Mouse (Mus musculus): ENCODE data around the gene Cabp1. TPM values are rescaled to one million over a fixed set of nuclear protein-coding genes. Genes with fewer than 3 reads are reported as not detected.

Gene Cabp1
- not detected for polyA plus RNA-seq (2017; shearing (Covaris generic))

DNA sequence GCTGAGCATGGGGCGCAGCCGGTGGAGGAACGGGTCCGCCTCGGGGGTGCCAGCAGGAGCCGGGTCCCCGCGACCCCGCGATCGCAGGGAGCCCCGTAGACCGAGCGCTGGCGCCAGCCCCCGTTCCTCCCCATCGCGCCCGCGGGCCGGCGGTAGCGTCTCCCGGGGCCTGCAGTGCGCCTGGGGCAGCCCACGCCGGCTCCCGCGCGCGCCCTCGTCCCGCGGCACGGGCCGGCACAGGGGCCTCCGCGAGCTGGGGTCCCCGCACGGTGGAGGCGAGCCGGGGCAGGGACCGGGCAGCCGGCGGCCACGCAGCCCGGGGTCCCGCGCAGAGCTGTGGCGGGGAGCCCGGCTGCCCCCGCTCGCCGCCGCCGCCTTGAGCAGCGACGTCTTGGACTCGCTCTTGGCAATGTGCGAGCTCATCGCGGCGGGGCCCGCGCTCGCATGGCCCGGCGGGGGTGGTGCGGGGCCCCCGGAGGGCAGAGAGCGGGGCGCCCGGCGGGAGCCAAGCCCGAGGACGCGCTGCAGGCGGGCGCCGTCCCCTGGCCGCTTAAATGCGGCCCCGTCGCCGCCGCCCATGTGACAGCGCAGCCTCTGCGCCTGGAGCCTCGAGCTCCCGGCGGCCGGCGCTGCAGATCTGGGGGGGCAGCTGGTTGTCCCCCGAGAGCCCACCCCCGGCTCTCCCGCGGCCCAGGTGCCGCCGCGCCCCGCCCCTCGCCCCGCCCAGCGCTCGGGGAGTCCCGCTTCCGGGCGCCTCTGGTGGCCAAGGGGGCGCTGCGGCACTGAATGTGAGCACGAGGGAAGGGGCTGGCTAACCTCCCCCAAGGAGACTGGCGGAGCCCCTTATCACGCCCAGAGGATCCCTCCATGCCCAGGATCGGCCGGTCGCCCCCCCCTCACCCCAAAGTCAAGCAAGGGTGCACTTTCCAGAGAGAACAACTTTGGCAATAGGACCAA lies at the start of gene Cabp1:
Cabp1 (minus strand) TSS at position 713 of the 957 bp plus-strand sequence.

DNA sequence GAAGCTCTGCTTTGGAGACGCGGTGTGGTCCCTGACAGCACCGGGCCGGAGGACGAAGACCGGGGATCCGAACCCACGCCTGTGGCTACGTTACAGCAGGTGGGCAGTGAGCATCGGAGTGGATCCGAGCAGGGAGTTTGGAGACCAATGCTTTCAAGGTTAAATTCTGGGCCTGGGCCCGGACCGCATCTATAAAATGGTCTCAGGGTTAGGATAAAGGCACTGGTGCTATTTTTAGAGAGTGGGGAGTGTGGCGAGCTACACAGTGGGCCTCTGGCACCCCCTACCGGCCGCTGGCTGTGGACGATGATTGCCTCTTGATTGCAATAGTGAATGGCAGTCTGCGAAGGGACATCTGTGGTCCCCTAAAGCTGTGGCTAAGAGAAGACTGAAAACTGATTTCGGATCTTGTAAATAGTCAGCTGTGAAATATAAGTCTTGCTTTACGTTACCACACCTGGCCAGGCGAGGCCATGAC lies 41.6 kb upstream of the Cabp1 start, which contains the start of gene Pop5:
Pop5 (plus strand) TSS at position 51 of the 478 bp plus-strand sequence.

DNA sequence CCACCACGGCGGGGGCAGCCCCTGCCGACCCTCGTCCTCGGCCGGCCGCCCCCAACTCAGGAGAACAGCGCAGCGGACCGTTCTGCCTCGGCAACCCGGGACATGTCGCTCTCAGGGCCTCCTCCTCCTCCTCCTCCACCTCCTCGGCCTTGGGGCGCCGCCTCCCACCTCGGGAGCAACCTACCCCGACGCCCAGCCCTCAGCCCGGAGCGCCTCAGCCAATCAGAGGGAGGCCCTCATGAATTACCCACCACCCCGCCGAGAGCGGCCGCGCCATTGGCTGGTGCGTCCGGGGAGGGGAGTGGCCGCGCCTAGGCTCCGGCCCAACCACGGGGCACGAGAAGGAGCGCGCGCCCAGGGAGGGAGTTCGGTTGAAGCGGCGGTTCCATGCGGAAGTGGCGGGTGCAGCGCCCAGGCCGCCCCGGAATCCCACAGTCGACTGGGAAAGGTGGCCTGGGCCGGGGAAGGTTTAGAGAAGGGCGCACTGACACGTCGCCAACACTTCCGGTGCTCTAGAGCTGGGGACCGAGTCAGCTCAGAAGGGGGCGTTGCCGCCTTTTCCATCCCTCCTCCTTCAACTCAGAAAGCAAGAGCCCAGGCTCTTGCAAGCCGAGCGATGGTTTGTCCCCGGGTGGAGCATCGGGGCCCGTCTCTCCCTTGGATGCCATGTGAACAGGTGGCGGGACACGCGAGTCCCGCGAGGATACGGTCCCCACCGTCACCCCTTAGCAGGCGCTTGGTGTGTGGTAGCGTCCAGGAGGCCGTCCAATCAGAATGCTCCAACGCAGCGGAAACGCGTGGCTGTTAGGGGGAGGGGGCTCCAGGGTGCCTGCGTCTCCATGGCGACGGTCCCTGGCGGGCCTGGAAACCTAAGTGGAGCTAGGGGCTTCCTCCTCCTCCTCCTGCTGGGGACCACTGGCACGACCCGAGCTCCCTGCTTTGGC lies 35.9 kb downstream of the Cabp1 start, which contains the start of gene Mlec:
Mlec (minus strand) TSS at position 140 of the 944 bp plus-strand sequence.

DNA sequence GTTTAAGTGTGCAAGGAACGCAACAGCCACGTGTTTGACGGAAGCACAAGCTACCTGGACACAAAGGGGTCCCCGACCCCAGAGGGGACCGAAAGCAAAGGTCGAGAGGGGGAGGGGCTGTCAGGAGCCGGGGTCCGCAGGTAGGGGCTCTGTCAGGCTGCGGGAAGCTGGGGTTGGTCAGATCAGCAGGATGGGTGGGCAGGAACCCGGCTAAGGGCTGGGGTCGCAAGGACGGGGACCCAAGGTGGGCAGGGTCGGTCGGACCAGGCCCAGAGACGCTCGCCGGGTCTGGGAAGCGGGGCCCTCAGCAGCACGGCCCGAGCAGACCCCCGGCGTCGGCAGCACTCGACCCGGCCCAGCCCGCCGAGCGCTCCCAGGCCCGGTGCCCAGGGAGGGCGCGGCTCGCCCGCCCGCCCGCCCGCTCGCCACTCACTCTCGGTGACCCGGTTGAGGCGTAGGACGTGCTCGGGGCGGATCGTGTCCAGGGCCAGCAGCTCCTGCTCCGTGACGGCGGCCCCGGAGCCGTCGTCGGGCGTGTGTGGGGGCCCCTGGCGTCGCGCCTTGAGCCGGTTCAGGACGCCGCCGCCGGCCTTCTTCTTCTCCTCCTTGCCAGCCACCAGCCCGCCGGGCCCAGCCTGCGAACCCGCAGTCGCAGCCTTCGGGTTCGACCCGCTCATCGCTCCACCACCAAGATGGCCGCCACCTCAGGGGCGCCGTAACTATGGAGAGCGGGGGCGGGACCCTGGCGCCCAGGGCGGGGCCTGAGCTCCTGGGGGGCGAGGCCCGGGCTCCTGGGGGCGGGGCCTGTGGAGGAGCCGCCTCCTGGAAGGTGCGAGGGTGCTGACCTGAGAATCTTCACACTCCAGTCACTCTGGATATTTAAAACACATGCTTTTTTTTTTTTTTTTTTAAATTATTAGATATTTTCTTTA lies 59.7 kb downstream of the Cabp1 start, which contains the start of gene Unc119b:
Unc119b (minus strand) TSS at position 742 of the 932 bp plus-strand sequence.

DNA sequence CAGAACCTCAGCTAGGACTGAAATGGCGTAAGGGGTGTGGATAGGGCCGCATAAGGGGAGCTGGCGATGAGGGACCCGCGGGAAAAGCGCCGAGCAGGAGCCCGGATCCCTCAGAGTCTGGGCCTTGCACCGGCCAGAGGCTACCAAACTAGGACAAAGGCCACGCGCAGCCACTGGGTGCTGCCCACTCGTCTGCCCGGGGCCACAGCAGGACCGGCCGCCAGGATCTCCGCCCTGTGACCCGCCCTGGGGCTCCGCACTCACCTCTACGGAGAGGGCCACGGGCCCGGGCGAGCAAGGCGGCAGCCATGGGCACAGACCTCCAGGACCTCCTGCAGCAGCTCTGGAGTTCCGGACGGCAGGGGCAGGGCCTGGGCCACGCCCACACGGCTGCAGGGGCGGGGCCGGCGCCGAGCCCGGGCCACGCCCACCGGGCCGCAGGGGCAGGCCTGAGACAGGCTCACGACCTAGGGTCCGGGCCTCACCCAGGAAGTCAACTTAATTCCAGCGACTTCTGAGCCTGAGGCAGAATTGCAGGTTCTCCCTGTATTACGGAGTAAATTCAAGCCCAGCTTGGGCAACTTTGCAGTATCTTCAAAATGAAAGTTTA lies 75.1 kb downstream of the Cabp1 start, which contains the start of gene Acads:
Acads (minus strand) TSS at position 386 of the 610 bp plus-strand sequence.

Other genes starting within 250 kb of the Cabp1 start
- not detected for gene Hnf1a, start 223.3 kb downstream of the Cabp1 start, polyA plus RNA-seq (2017; shearing (Covaris generic))
- gene Sppl3, start 183.2 kb downstream of the Cabp1 start, polyA plus RNA-seq (2017; shearing (Covaris generic)) = 60.2 TPM
- gene Gm10401, start 96.1 kb downstream of the Cabp1 start, polyA plus RNA-seq (2017; shearing (Covaris generic)) = 2.4 TPM
- 15.6 TPM for gene Acads, start 75.0 kb downstream of the Cabp1 start, polyA plus RNA-seq (2017; shearing (Covaris generic))
- 61.3 TPM for gene Unc119b, start 59.4 kb downstream of the Cabp1 start, polyA plus RNA-seq (2017; shearing (Covaris generic))
- 61.4 TPM for gene Mlec, start 36.2 kb downstream of the Cabp1 start, polyA plus RNA-seq (2017; shearing (Covaris generic))
- gene Pop5, start 41.5 kb upstream of the Cabp1 start, polyA plus RNA-seq (2017; shearing (Covaris generic)) = 115 TPM
- 130 TPM for gene Rnf10, start 78.5 kb upstream of the Cabp1 start, polyA plus RNA-seq (2017; shearing (Covaris generic))
- 40.2 TPM for gene Coq5, start 85.3 kb upstream of the Cabp1 start, polyA plus RNA-seq (2017; shearing (Covaris generic))
- 331 TPM for gene Dynll1, start 106.6 kb upstream of the Cabp1 start, polyA plus RNA-seq (2017; shearing (Covaris generic))
- gene Srsf9, start 132.8 kb upstream of the Cabp1 start, polyA plus RNA-seq (2017; shearing (Covaris generic)) = 88.6 TPM
- gene Gatc, start 146.8 kb upstream of the Cabp1 start, polyA plus RNA-seq (2017; shearing (Covaris generic)) = 5.5 TPM
- 22.9 TPM for gene Triap1, start 146.8 kb upstream of the Cabp1 start, polyA plus RNA-seq (2017; shearing (Covaris generic))
- gene Cox6a1, start 154.6 kb upstream of the Cabp1 start, polyA plus RNA-seq (2017; shearing (Covaris generic)) = 459 TPM
- 0.27 TPM for gene Msi1, start 235.2 kb upstream of the Cabp1 start, polyA plus RNA-seq (2017; shearing (Covaris generic))